Mouse (Mus musculus) cortical plate, adult 2 months (tissue): Measurements from ENCODE around the gene Mamdc4.

Experiments
- CTCF ChIP-seq: fragments of 200-500 bp; IDR thresholded peaks from 2 replicates; pipeline ENCODE4 v1.5.1; 2011; ENCODE audit warnings: mild to moderate bottlenecking, control low read depth, low read length; ENCODE audit not compliant: insufficient read depth; ENCODE audit errors: extremely low read depth
- POLR2A ChIP-seq: fragments of 200-500 bp; IDR thresholded peaks from 2 replicates; pipeline ENCODE4 v1.6.1; 2011; ENCODE audit warnings: mild to moderate bottlenecking, low read length, control low read depth; ENCODE audit not compliant: insufficient read depth; ENCODE audit errors: extremely low read depth

DNA sequence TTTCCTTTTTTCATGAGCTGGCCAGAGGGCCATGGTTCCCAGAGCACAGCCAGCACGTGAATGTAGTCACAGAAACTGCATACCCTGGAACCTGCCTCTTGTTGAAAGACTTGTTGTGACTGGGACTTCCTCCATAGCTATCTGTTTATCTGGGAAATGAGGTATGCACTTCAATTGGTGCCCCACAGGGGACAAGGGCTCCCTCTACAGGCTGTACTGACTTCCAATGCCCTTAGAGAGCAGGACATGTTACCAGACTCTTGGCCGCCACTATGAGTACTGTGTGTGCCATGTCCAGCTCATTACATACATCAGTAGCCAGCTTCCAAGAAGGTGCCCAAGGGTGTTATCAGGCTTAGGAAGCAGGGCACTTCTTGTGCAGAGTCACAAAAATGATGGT lies 17.2 kb upstream of the Mamdc4 start:
- peak; percentile 52 for TF ChIP-seq CTCF
- no peak for TF ChIP-seq POLR2A
